Mouse (Mus musculus): ENCODE data around the gene Rps15.

DNA sequence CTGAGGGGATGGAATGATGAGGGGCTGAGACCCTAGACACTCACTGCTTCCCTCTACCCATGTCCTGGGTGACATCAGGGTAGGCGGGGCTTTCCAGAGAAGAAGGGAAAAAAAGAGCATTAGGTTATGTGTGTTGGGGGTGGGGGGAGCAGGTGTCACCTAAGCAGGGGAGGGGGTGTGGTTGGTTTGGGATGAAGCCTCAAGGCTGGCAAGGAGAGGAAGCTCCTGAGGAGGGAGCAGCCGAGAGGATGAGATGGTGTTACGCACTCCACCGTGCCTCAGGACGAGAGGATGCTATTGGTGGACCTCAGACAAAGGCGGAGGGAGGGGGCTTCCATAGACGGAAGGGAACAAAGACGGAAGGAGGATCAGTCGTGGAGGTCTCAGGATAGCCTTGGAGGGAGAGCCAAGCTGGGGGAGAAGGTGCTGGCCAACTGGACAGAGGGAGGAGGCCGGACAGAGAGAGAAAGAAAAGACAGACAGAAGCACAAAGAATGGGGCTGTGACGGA lies 8.5 kb downstream of the Rps15 start:
- no peak for TF ChIP-seq POLR2AphosphoS2 (IDR thresholded peaks at IDR 0.05; ENCODE audit: insufficient read length, low read depth)
- no peak for TF ChIP-seq E2F4 (IDR thresholded peaks at IDR 0.05; ENCODE audit: insufficient read depth)
- TF ChIP-seq CEBPB (IDR thresholded peaks at IDR 0.05; ENCODE audit: insufficient read depth, poor library complexity, severe bottlenecking) = no peak
